Mouse (Mus musculus) lung, postnatal 4 days (tissue): ENCODE results near the gene Nelfe.

Source experiments
- DNase-seq, 2 experiments: peaks; one replicate each; pipeline ENCODE4 v3.0.0; 2021

Gene Nelfe

GRCm38 (mm10) chr17:34847615-34848014, 2.6 kb upstream of the Nelfe start:
- no peak for DNase-seq

GRCm38 (mm10) chr17:34850517-34851125, 430 bp downstream of the Nelfe start:
- peak in 1 of 2 experiments; percentile 20 for DNase-seq

GRCm38 (mm10) chr17:34853511-34853910, 3.3 kb downstream of the Nelfe start:
- no peak for DNase-seq

- DNase-seq, result no peak
These were observed 4.6 kb downstream of the Nelfe start for GRCm38 (mm10) chr17:34854761-34855160.

DNA sequence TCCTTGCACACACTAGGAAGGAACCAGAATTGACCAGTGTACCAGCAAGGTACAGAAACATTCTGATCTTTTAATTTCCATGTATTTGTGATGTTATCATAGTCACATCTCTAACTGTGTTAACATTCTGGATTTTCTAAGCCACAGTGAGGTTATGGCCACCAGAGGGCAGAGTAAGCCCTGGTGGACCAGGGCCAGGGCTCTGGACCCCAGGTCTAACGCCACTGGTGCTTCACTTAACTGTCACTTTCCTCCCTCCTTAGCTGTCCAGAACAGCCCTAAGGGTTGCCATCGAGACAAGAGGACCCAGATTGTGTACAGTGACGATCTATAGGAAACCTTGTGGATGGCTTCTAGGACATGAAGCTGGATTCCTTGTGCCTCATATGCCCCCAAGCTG, 5.6 kb downstream of the Nelfe start:
- DNase-seq, result peak; percentile 43 to 64

- DNase-seq, result no peak
These were observed 8.5 kb downstream of the Nelfe start for GRCm38 (mm10) chr17:34858670-34859069.

GRCm38 (mm10) chr17:34860514-34860913, 10.3 kb downstream of the Nelfe start:
- DNase-seq, result no peak

DNA sequence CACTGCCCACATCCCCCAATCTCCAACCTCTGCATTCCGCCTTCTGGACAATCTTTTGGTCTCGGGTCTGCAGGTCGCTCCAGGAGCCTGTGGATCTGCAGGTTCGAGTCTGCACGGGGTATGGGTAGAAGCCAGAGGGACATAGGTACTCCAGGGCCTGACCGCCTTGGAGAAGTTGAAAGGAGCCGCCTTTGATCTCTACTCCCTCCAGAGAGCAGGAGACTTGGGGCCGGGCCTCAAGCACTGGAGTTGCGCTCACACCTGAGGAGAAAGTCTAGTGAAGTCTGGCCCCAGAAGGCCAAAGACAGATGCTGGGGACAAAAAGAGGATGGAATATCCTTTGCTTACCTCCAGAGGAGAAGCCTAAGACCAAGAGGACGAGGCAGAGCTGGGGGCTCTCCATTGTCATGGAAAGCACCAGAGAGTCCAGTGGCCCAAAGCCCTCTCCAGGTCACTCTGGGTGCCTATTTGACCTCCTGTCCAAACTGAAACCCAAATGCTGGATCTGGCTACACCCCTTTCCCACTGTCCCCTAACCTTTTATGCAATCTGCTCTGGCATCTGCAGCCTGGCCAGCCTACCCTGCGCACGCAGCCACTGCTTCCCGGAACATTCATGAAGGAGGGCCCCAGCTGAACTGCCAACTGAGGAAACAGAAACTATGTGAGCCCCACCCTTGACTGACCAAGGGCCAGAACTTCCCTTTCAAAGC, 11.7 kb downstream of the Nelfe start:
- peak in 1 of 2 experiments; percentile 50 for DNase-seq

- DNase-seq, result no peak
These were observed 12.4 kb downstream of the Nelfe start, which contains the start of gene Cfb for GRCm38 (mm10) chr17:34862416-34863081. Gene Cfb, minus strand, starts transcription at chr17:34862518.

- DNase-seq, result no peak
These were observed 15.8 kb downstream of the Nelfe start for GRCm38 (mm10) chr17:34865981-34866380.

DNA sequence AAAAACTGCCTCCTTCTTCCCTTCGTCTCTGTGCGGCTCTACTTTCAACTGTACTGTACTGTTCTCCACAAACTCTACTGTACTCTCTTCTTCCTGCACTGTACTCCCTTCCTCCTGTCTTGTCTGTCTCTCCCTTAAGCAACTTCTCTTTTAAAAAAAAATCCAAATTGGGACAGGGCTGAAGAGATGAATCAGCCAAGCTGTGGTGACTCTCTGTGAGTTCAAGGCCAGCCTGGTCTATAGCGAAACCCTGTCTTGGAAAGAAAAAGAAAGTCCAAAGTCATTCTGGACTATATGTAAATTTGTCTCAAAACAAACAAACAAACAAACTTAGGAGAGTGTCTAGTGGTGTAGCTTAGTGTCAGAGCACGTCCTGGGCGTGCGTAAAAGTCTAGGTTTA, 24.1 kb downstream of the Nelfe start:
- DNase-seq, result no peak

DNA sequence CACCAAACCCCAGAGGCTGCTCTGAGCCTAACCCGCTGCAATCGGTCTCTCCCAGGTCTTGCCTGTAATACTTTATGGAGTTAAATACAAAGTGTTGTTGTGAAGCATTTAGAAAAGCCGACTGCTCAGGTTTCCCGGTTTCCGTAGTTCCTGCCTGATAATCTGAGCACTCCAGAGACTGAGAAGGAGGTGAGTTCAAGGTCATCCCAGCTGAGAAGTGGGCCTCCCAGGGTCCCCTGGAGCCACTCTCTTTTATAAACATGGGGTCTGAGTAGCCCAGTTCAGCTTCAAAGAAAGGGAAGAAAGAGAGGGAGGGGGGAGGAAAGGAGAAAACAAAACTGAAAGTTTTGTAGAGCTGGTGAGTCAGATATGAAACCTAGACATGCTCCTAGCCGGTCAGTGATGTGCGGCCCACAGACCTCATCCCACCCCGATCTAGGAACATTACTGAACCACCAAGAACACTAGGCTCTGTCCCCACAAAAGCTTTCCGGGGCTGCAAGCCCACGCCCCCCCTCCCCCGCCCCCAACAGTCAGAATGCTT, 29.2 kb downstream of the Nelfe start, which contains the start of gene Zbtb12:
TSS of gene Zbtb12 (plus strand) at position 148 of the 544 bp plus-strand sequence.
- no peak for DNase-seq

- no peak for DNase-seq
These were observed 31.0 kb downstream of the Nelfe start for GRCm38 (mm10) chr17:34881166-34881565.

DNA sequence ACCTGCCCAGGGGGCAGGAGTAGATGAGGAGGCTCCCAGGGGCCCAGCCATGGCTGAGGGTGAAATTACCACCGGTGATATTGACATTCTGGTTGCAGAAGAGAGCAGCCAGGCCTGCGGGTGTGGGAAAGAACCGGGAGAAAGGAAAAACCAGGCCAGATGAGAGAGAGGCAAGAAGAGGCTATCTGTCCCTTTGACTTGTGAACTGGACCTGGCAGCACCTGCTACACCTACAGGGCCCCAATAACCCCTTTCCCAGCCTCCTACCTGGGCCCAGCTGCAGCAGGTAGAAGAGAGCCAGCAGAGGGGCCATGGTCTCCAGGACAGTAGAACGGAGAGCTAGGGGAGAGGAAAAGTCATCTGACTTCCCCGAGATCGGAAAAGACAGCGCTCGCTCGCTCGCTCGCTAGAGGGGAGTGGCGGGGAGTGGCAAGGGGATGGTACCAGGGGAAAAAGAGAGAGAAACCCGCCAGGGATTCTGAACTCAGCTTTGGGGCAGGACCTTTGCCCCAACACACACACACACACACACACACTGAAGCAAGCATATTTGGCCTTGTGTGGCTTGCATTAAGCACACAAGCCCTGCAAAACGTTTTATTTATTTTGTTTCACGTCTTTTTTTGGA, 31.6 kb downstream of the Nelfe start, which contains the start of gene Gm20547:
TSS of gene Gm20547 (minus strand) at position 360 of the 628 bp plus-strand sequence.
- DNase-seq, result no peak

DNA sequence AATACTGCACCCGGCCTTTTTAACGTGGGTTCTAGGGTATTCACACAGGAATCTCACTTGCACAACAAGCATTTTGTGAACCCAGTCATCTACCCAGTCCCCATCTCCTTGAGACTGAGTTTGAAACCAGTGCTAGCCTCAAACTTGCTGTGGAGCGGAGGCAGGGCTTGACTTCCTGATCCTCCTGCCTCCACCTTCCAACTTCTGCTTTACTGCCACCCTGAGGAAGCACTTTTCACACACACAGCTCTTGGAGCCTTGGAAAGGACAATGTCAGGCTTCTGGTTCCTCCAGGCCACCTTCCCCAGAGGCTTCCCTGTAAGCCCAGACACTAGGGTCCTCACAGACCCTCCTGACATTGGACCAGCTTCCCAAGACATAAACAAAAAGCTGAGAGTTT, 33.1 kb downstream of the Nelfe start:
- no peak for DNase-seq

DNA sequence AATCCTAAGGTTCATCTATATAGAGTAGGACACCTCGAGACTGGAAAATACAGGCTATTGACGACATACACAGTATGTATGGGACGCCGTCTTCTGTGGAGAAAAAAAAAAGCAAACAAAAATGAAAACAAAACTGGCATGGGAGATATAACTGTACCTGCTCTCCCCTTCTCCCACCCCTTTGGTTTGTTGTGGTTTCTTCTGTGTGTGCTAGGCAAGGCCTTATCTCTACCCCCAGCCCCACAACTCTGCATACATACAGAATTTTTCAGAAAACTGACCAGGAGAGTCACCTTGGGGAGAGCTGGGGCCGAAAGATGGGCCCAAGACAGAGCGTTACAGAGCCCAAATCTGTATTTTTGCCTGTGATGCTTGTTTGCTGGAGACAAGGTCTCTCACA, 34.5 kb downstream of the Nelfe start:
- DNase-seq, result no peak

DNA sequence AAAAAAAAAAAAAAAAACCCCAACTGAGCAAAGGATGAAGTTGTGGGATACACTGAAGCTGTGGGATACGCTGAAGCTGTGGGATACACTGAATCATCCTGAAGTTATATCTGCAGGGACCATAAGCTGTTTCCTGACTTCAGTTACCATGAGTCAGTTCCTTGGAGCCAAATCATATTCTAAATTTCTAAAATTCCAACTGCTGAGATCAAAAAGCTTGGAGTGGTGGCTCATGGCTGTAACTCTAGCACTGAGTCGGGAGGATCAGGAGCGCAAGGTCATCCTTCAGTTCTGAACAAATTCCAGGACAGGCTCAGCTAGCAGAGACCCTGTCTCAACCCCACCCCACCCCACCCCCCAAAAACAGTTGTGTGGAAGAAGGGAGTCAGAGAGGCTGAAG, 35.4 kb downstream of the Nelfe start:
- no peak for DNase-seq

DNA sequence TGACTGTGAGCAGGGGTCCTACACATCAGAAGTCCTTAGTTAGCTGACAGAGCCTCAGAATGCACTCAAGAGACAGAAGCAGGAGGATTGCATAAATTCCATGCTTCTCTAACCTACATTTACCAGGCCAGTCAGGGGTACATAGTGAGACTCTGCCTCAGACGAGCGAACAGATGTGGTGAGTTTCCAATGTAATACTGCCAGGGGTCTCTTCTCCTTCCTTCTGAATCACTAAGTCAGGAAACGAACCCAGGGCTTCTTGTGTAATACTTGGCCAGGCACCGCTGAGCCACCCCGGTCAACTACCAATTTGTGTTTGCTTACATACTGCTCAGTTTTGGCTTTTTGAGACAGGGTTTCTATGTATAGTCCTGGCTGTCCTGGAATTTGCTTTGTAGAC, 37.8 kb downstream of the Nelfe start:
- no peak for DNase-seq

GRCm38 (mm10) chr17:34890074-34890743, 40.0 kb downstream of the Nelfe start:
- no peak for DNase-seq

DNA sequence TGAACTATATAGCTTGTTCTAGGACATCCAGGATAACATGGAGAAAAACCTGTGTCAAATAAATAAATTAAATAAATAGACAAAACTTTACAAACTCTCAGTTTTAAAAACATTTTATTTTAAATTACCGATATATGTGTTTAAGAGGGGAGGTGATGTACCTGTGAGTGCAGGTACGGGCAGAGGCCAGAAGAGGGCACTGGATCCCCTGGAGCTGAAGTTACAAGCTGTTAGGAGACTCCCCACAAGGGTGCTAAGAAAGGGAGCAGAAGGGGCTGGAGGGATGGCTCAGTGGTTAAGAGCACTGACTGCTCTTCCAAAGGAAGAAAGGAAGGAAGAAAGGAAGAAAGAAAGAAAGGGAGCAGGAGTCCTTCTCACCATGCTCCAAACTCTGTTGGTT, 41.2 kb downstream of the Nelfe start:
- no peak for DNase-seq

- DNase-seq, result no peak
These were observed 43.1 kb downstream of the Nelfe start for GRCm38 (mm10) chr17:34893072-34893824.
